Mouse (Mus musculus) cerebellum, postnatal 10 days (tissue): Measurements from ENCODE around the gene Ang2.
"Not testable (repeated sequence)": the region's sequence is repeated elsewhere in the genome, so short reads cannot be mapped to it uniquely, and the experiment has no call there.

Experiments used
- DNase-seq, 2 experiments: peaks; one replicate each; pipeline ENCODE4 v3.0.0; 2021; ENCODE audit warnings: mixed read lengths in 2 of 2

Ang2 gene

GRCm38 (mm10) chr14:51199098-51200023, at the start of gene Ang2:
TSS of gene Ang2 (minus strand) at chr14:51199148.
- DNase-seq: no peak

- no peak for DNase-seq
Measured at GRCm38 (mm10) chr14:51247736-51248135, 48.8 kb upstream of the Ang2 start.

GRCm38 (mm10) chr14:51240899-51241298, 42.0 kb upstream of the Ang2 start:
- peak; percentile 54 to 73 for DNase-seq

GRCm38 (mm10) chr14:51237488-51237887, 38.5 kb upstream of the Ang2 start:
- not testable (repeated sequence) for DNase-seq

- not testable (repeated sequence) for DNase-seq
Measured at GRCm38 (mm10) chr14:51229657-51230056, 30.7 kb upstream of the Ang2 start.

- DNase-seq: not testable (repeated sequence)
Measured at GRCm38 (mm10) chr14:51220075-51220474, 21.1 kb upstream of the Ang2 start.

- DNase-seq: no peak
Measured at GRCm38 (mm10) chr14:51203115-51203514, 4.2 kb upstream of the Ang2 start, which contains the start of gene Ear14. TSS of gene Ear14 (plus strand) at chr14:51203391.

- DNase-seq: no peak
Measured at GRCm38 (mm10) chr14:51200466-51200865, 1.5 kb upstream of the Ang2 start.

- peak in 1 of 2 experiments; percentile 26 for DNase-seq
Measured at GRCm38 (mm10) chr14:51200054-51200453, 1.1 kb upstream of the Ang2 start.

- no peak for DNase-seq
Measured at GRCm38 (mm10) chr14:51195681-51196080, 3.3 kb downstream of the Ang2 start.

- DNase-seq: not testable (repeated sequence)
Measured at GRCm38 (mm10) chr14:51181051-51181450, 17.9 kb downstream of the Ang2 start.

- DNase-seq: peak in 1 of 2 experiments; percentile 6
Measured at GRCm38 (mm10) chr14:51173843-51174242, 25.1 kb downstream of the Ang2 start.

- peak; percentile 6 to 9 for DNase-seq
Measured at GRCm38 (mm10) chr14:51172947-51173346, 26.0 kb downstream of the Ang2 start.

- peak; percentile 61 to 63 for DNase-seq
Measured at GRCm38 (mm10) chr14:51172095-51172865, 26.7 kb downstream of the Ang2 start.

- DNase-seq: no peak
Measured at GRCm38 (mm10) chr14:51166068-51166467, 32.9 kb downstream of the Ang2 start.

- DNase-seq: no peak
Measured at GRCm38 (mm10) chr14:51165435-51165834, 33.5 kb downstream of the Ang2 start.

GRCm38 (mm10) chr14:51163323-51163722, 35.6 kb downstream of the Ang2 start:
- DNase-seq: not testable (repeated sequence)

- not testable (repeated sequence) for DNase-seq
Measured at GRCm38 (mm10) chr14:51161976-51162375, 37.0 kb downstream of the Ang2 start, which contains the start of gene Rnase2b. TSS of gene Rnase2b (plus strand) at chr14:51162260.

GRCm38 (mm10) chr14:51157072-51157471, 41.9 kb downstream of the Ang2 start:
- DNase-seq: no peak

GRCm38 (mm10) chr14:51156736-51157068, 42.2 kb downstream of the Ang2 start:
- no peak for DNase-seq

GRCm38 (mm10) chr14:51156056-51156735, 42.8 kb downstream of the Ang2 start:
- no peak for DNase-seq

GRCm38 (mm10) chr14:51152249-51152870, 46.6 kb downstream of the Ang2 start:
- DNase-seq: no peak
